In genomic region chr14:31458006-31458405, GRCm38 (mm10) we compare ENCODE assay signal across 21 mouse cellular contexts. TPM values are rescaled to one million over a fixed set of nuclear protein-coding genes. Genes with fewer than 3 reads are reported as not detected.
DNase-seq lines count a peak whose midpoint lies in the region; ATAC-seq and TF ChIP-seq lines count a peak whose summit lies in the region.
"Had no signal": no experiment of that assay in that cellular context is flagged by ENCODE, and none has a peak within 500 bp of the region (broad histone marks: within the 10 kb centered on the region; RNA-seq: fewer than 3 reads in every experiment).

No protein-coding gene starts in this region.

- TF ChIP-seq EP300 in CH12.LX (IDR thresholded peaks at IDR 0.05; ENCODE audit: low read length) = no peak

- H3K9ac ChIP-seq in CH12.LX (ENCODE audit: insufficient read depth, low read depth) = no peak overlapping the region
- no peak overlapping the region for H3K9ac ChIP-seq in intestine, embryonic 15.5 days
- H3K9ac ChIP-seq: forebrain, postnatal 0 days; lung, embryonic 15.5 days had no signal

- no peak for ATAC-seq in intestine, embryonic 15.5 days
- ATAC-seq: forebrain, postnatal 0 days; hindbrain, embryonic 16.5 days had no signal

- dilution Hi-C loops in CH12.LX (cut with MboI; ENCODE audit: extremely low pct_ligation_motif_present, extremely low pct_unique_long_range_greater_than_20kb, low sequenced_read_pairs) = loop anchor here (25.0 kb wide), 1 partner anchor 96 kb away; no protein-coding TSS in a partner anchor

- no peaks in the 10 kb centered on the region for H3K36me3 ChIP-seq in CH12.LX (replicated peaks in 1 of 2; ENCODE audit: control insufficient read depth in 1 of 2, insufficient read depth in 1 of 2, low read length in 1 of 2)
- no peaks in the 10 kb centered on the region for H3K36me3 ChIP-seq in embryonic facial prominence, embryonic 10.5 days (replicated peaks)
- H3K36me3 ChIP-seq in limb, embryonic 10.5 days = no peaks in the 10 kb centered on the region
- H3K36me3 ChIP-seq in intestine, embryonic 15.5 days = no peaks in the 10 kb centered on the region
- H3K36me3 ChIP-seq: lung, embryonic 15.5 days had no signal

- 85% methylated on average over 12 of the region's 12 CpGs for WGBS in embryonic facial prominence, embryonic 10.5 days
- WGBS in limb, embryonic 10.5 days = 86% methylated on average over 12 of the region's 12 CpGs
- 83% methylated on average over 12 of the region's 12 CpGs for WGBS in intestine, embryonic 15.5 days

- no peak overlapping the region for H3K27ac ChIP-seq in CH12.LX (ENCODE audit: insufficient read depth, low read depth)
- peak overlapping the region; percentile 2; the same call in 1 of the 2 replicates for H3K27ac ChIP-seq in embryonic facial prominence, embryonic 10.5 days (replicated peaks)
- H3K27ac ChIP-seq in limb, embryonic 10.5 days = peak overlapping the region; percentile 64; the same call in 1 of the 2 replicates
- H3K27ac ChIP-seq in intestine, embryonic 15.5 days = no peak overlapping the region
- H3K27ac ChIP-seq: left cerebral cortex, adult 2 months; lung, embryonic 15.5 days had no signal

- in situ Hi-C loops in CH12.LX (cut with MboI; ENCODE audit: low pct_ligation_motif_present, low pct_unique_long_range_greater_than_20kb, low sequenced_read_pairs) = no loop called here

- no peak for TF ChIP-seq RAD21 in CH12.LX (IDR thresholded peaks at IDR 0.05; ENCODE audit: low read depth, low read length)

- DNase-seq in heart, adult 11 months = peak; percentile 96
- DNase-seq in heart, postnatal 25 days (ENCODE audit: low spot score) = no peak
- no peak for DNase-seq in CH12.LX (ENCODE audit: extremely low read depth)
- DNase-seq in embryonic facial prominence, embryonic 10.5 days (ENCODE audit: low spot score) = peak; percentile 49
- peak; percentile 49 for DNase-seq in limb, embryonic 10.5 days (ENCODE audit: low spot score)
- no peak for DNase-seq in ovary, adult 18-20 months (ENCODE audit: low spot score)
- DNase-seq in kidney, adult 11 months = no peak
- DNase-seq: adrenal gland, adult 2 months; cerebellum, adult 8-10 months; forebrain, postnatal 0 days; gastrocnemius, postnatal 10 days; kidney, adult 9 months; liver; right cerebral cortex, postnatal 14 days; thymus, postnatal 36 days had no signal

- no peaks in the 10 kb centered on the region for H3K79me2 ChIP-seq in CH12.LX (replicated peaks; ENCODE audit: control insufficient read depth, extremely low read depth, insufficient read depth, poor library complexity, severe bottlenecking)

- no peak for TF ChIP-seq CTCF in CH12.LX (conservative IDR thresholded peaks at IDR 0.05 in 1 of 2, IDR thresholded peaks at IDR 0.05 in 1 of 2; ENCODE audit: low read depth in 2 of 2, low read length in 2 of 2)

- no peak for TF ChIP-seq POLR2A in CH12.LX (IDR thresholded peaks at IDR 0.05; ENCODE audit: low read depth, low read length)

- peaks cover 11 to 50% of the 10 kb centered on the region in 2 experiments; a peak in 3 of 4 replicates for H3K4me1 ChIP-seq in CH12.LX (ENCODE audit: control insufficient read depth in 1 of 2, insufficient read depth in 2 of 2)
- peaks cover 13% of the 10 kb centered on the region for H3K4me1 ChIP-seq in embryonic facial prominence, embryonic 10.5 days
- peaks cover 28% of the 10 kb centered on the region for H3K4me1 ChIP-seq in limb, embryonic 10.5 days
- H3K4me1 ChIP-seq in intestine, embryonic 15.5 days (replicated peaks) = no peaks in the 10 kb centered on the region
- H3K4me1 ChIP-seq: lung, embryonic 15.5 days had no signal

- intact Hi-C loops in heart, postnatal 25 days (cut with DNase I) = no loop called here

- H3K27me3 ChIP-seq in CH12.LX (replicated peaks) = no peaks in the 10 kb centered on the region
- H3K27me3 ChIP-seq in embryonic facial prominence, embryonic 10.5 days (replicated peaks; ENCODE audit: low read depth, poor library complexity, severe bottlenecking) = no peaks in the 10 kb centered on the region
- no peaks in the 10 kb centered on the region for H3K27me3 ChIP-seq in limb, embryonic 10.5 days (ENCODE audit: low read depth, poor library complexity, severe bottlenecking)
- H3K27me3 ChIP-seq in intestine, embryonic 15.5 days (replicated peaks) = no peaks in the 10 kb centered on the region
- H3K27me3 ChIP-seq: lung, embryonic 15.5 days had no signal

- peaks cover 9% of the 10 kb centered on the region for H3K9me3 ChIP-seq in CH12.LX (replicated peaks; ENCODE audit: low read length)
- no peaks in the 10 kb centered on the region for H3K9me3 ChIP-seq in embryonic facial prominence, embryonic 10.5 days
- H3K9me3 ChIP-seq in limb, embryonic 10.5 days (replicated peaks) = no peaks in the 10 kb centered on the region
- no peaks in the 10 kb centered on the region for H3K9me3 ChIP-seq in intestine, embryonic 15.5 days
- H3K9me3 ChIP-seq: lung, embryonic 15.5 days had no signal

- H3K4me3 ChIP-seq in CH12.LX (replicated peaks in 1 of 3; ENCODE audit: low read depth in 2 of 3, low read length in 2 of 3, poor library complexity in 1 of 3) = no peak overlapping the region
- H3K4me3 ChIP-seq in embryonic facial prominence, embryonic 10.5 days = no peak overlapping the region
- no peak overlapping the region for H3K4me3 ChIP-seq in limb, embryonic 10.5 days
- H3K4me3 ChIP-seq in intestine, embryonic 15.5 days (replicated peaks) = no peak overlapping the region
- H3K4me3 ChIP-seq: left cerebral cortex, adult 2 months; lung, embryonic 15.5 days; myocyte had no signal

- H3K4me2 ChIP-seq in CH12.LX (ENCODE audit: insufficient read depth, low read depth, poor library complexity, severe bottlenecking) = no peak overlapping the region
- H3K4me2 ChIP-seq in intestine, embryonic 15.5 days (replicated peaks) = no peak overlapping the region
- H3K4me2 ChIP-seq: lung, embryonic 15.5 days; midbrain, embryonic 11.5 days had no signal

TF ChIP-seq in CH12.LX, 34 proteins besides CTCF, POLR2A, EP300 and RAD21:
- TF ChIP-seq BHLHE40 (IDR thresholded peaks at IDR 0.05; ENCODE audit: low read depth, low read length) (0 out of 2 replicates have a peak, but pooled peaks have one; percentile 24), HCFC1 (IDR thresholded peaks at IDR 0.05; ENCODE audit: low read depth, low read length) (no peak), MAX (IDR thresholded peaks at IDR 0.05; ENCODE audit: low read length) (no peak), NRF1 (IDR thresholded peaks at IDR 0.05; ENCODE audit: low read depth, low read length) (no peak), USF2 (conservative IDR thresholded peaks at IDR 0.05; ENCODE audit: low read depth, low read length) (no peak)

RNA-seq across cellular contexts. Expression of gene Sh3bp5, which starts 22.1 kb away (rescaled TPM):
- 10 to 100 TPM; 41.0 to 58.1 TPM for total RNA-seq in heart, postnatal 25 days (2021)
- total RNA-seq in CH12.LX (2012; rRNA removed) (50.2 and 64.6 TPM in 2 replicates), CH12.LX (2014; rRNA removed) (53.0 and 57.4 TPM in 2 replicates)
- 158 and 164 TPM in 2 replicates for polyA plus RNA-seq in CH12.LX (2012; ENCODE audit: insufficient read length, low read depth)
- polyA plus RNA-seq in embryonic facial prominence, embryonic 10.5 days (2016; fragmentation: Nextera tagmentation; extraction: Ambion mirVana) = 26.3 and 30.2 TPM in 2 replicates
- 43.0 and 47.9 TPM in 2 replicates for polyA plus RNA-seq in limb, embryonic 10.5 days (2016; fragmentation: Nextera tagmentation; extraction: Ambion mirVana)
- 18.1 and 20.6 TPM in 2 replicates for polyA plus RNA-seq in intestine, embryonic 15.5 days (2015; fragmentation: Nextera tagmentation; extraction: Ambion mirVana)

RNA-seq across cellular contexts. Expression of gene Eaf1, which starts 36.2 kb away (rescaled TPM):
- total RNA-seq in heart, postnatal 25 days (2021) = 10 to 100 TPM; 10.7 to 11.4 TPM
- total RNA-seq in CH12.LX (2012; rRNA removed) (25.2 and 29.1 TPM in 2 replicates), CH12.LX (2014; rRNA removed) (27.5 and 29.4 TPM in 2 replicates)
- 38.7 and 39.9 TPM in 2 replicates for polyA plus RNA-seq in CH12.LX (2012; ENCODE audit: insufficient read length, low read depth)
- polyA plus RNA-seq in embryonic facial prominence, embryonic 10.5 days (2016; fragmentation: Nextera tagmentation; extraction: Ambion mirVana) = 32.6 and 35.8 TPM in 2 replicates
- 36.9 and 39.7 TPM in 2 replicates for polyA plus RNA-seq in limb, embryonic 10.5 days (2016; fragmentation: Nextera tagmentation; extraction: Ambion mirVana)
- 19.9 and 21.4 TPM in 2 replicates for polyA plus RNA-seq in intestine, embryonic 15.5 days (2015; fragmentation: Nextera tagmentation; extraction: Ambion mirVana)

RNA-seq across cellular contexts. Expression of gene Mettl6, which starts 36.8 kb away (rescaled TPM):
- total RNA-seq in heart, postnatal 25 days (2021) = 10 to 100 TPM in 1 of 2 experiments, 1 to 10 TPM in 1; 8.6 to 11.7 TPM
- total RNA-seq in CH12.LX (2012; rRNA removed) (36.2 and 38.2 TPM in 2 replicates), CH12.LX (2014; rRNA removed) (122 and 142 TPM in 2 replicates)
- 63.2 and 69.8 TPM in 2 replicates for polyA plus RNA-seq in CH12.LX (2012; ENCODE audit: insufficient read length, low read depth)
- 79.1 and 86.2 TPM in 2 replicates for polyA plus RNA-seq in embryonic facial prominence, embryonic 10.5 days (2016; fragmentation: Nextera tagmentation; extraction: Ambion mirVana)
- 75.6 and 85.8 TPM in 2 replicates for polyA plus RNA-seq in limb, embryonic 10.5 days (2016; fragmentation: Nextera tagmentation; extraction: Ambion mirVana)
- polyA plus RNA-seq in intestine, embryonic 15.5 days (2015; fragmentation: Nextera tagmentation; extraction: Ambion mirVana) = 52.9 and 54.1 TPM in 2 replicates

Comparison
In these comparisons a context has a peak if more than half of its experiments do, and no peak if none do; other contexts are left out.
1. DNase-seq: peak in heart, adult 11 months (single experiment), embryonic facial prominence, embryonic 10.5 days (single experiment) and limb, embryonic 10.5 days (single experiment); none in heart, postnatal 25 days (single experiment), CH12.LX (single experiment), ovary, adult 18-20 months (single experiment) and kidney, adult 11 months (single experiment).
2. H3K27ac ChIP-seq: peak in embryonic facial prominence, embryonic 10.5 days (single experiment) and limb, embryonic 10.5 days (single experiment); none in CH12.LX (single experiment) and intestine, embryonic 15.5 days (single experiment).